Mouse (Mus musculus): ENCODE results near the gene Ubxn2a.

Gene Ubxn2a

GRCm38 (mm10) chr12:4882086-4882485 is 25.4 kb downstream of the Ubxn2a start:
- in situ Hi-C loops (cut with MboI; ENCODE audit: low sequenced_read_pairs): no loop called here

- in situ Hi-C loops (cut with MboI; ENCODE audit: low sequenced_read_pairs): no loop called here
These were observed 28.5 kb downstream of the Ubxn2a start for GRCm38 (mm10) chr12:4879048-4879447.

- in situ Hi-C loops (cut with MboI; ENCODE audit: low sequenced_read_pairs): no loop called here
These were observed 29.2 kb downstream of the Ubxn2a start for GRCm38 (mm10) chr12:4878296-4878783.

- in situ Hi-C loops (cut with MboI; ENCODE audit: low sequenced_read_pairs): no loop called here
These were observed 31.9 kb downstream of the Ubxn2a start for GRCm38 (mm10) chr12:4875623-4876022.

- in situ Hi-C loops (cut with MboI; ENCODE audit: low sequenced_read_pairs): no loop called here
These were observed 33.2 kb downstream of the Ubxn2a start, which contains the start of gene Mfsd2b for GRCm38 (mm10) chr12:4874161-4874927. Mfsd2b (minus strand) TSS chr12:4874359.

GRCm38 (mm10) chr12:4873531-4873930 is 34.0 kb downstream of the Ubxn2a start:
- in situ Hi-C loops (cut with MboI; ENCODE audit: low sequenced_read_pairs): no loop called here

- in situ Hi-C loops (cut with MboI; ENCODE audit: low sequenced_read_pairs): no loop called here
These were observed 34.5 kb downstream of the Ubxn2a start for GRCm38 (mm10) chr12:4872983-4873477.

GRCm38 (mm10) chr12:4872273-4872672 is 35.2 kb downstream of the Ubxn2a start:
- in situ Hi-C loops (cut with MboI; ENCODE audit: low sequenced_read_pairs): no loop called here

GRCm38 (mm10) chr12:4871260-4871659 is 36.2 kb downstream of the Ubxn2a start:
- in situ Hi-C loops (cut with MboI; ENCODE audit: low sequenced_read_pairs): no loop called here

GRCm38 (mm10) chr12:4868924-4869323 is 38.6 kb downstream of the Ubxn2a start:
- in situ Hi-C loops (cut with MboI; ENCODE audit: low sequenced_read_pairs): no loop called here

- in situ Hi-C loops (cut with MboI; ENCODE audit: low sequenced_read_pairs): no loop called here
These were observed 43.2 kb downstream of the Ubxn2a start for GRCm38 (mm10) chr12:4864338-4864690.

- in situ Hi-C loops (cut with MboI; ENCODE audit: low sequenced_read_pairs): no loop called here
These were observed 43.7 kb downstream of the Ubxn2a start for GRCm38 (mm10) chr12:4863654-4864337.

- in situ Hi-C loops (cut with MboI; ENCODE audit: low sequenced_read_pairs): no loop called here
These were observed 44.8 kb downstream of the Ubxn2a start for GRCm38 (mm10) chr12:4862672-4863071.

- in situ Hi-C loops (cut with MboI; ENCODE audit: low sequenced_read_pairs): no loop called here
These were observed 48.1 kb downstream of the Ubxn2a start for GRCm38 (mm10) chr12:4859241-4859914.

- in situ Hi-C loops (cut with MboI; ENCODE audit: low sequenced_read_pairs): no loop called here
These were observed 50.7 kb downstream of the Ubxn2a start for GRCm38 (mm10) chr12:4856834-4857233.

GRCm38 (mm10) chr12:4856160-4856559 is 51.3 kb downstream of the Ubxn2a start:
- in situ Hi-C loops (cut with MboI; ENCODE audit: low sequenced_read_pairs): no loop called here

- in situ Hi-C loops (cut with MboI; ENCODE audit: low sequenced_read_pairs): no loop called here
These were observed 63.8 kb downstream of the Ubxn2a start for GRCm38 (mm10) chr12:4843741-4844140.

- in situ Hi-C loops (cut with MboI; ENCODE audit: low sequenced_read_pairs): no loop called here
These were observed 64.5 kb downstream of the Ubxn2a start, which contains the start of gene Wdcp for GRCm38 (mm10) chr12:4842890-4843597. Wdcp (plus strand) TSS chr12:4843303.

- in situ Hi-C loops (cut with MboI; ENCODE audit: low sequenced_read_pairs): no loop called here
These were observed 65.0 kb downstream of the Ubxn2a start for GRCm38 (mm10) chr12:4842456-4842855.

GRCm38 (mm10) chr12:4841392-4841887 is 66.1 kb downstream of the Ubxn2a start, which contains the start of gene Fkbp1b:
Fkbp1b (minus strand) TSS chr12:4841591.
- in situ Hi-C loops (cut with MboI; ENCODE audit: low sequenced_read_pairs): no loop called here
